ENCODE assay signal across 13 mouse cellular contexts in the genomic region with DNA sequence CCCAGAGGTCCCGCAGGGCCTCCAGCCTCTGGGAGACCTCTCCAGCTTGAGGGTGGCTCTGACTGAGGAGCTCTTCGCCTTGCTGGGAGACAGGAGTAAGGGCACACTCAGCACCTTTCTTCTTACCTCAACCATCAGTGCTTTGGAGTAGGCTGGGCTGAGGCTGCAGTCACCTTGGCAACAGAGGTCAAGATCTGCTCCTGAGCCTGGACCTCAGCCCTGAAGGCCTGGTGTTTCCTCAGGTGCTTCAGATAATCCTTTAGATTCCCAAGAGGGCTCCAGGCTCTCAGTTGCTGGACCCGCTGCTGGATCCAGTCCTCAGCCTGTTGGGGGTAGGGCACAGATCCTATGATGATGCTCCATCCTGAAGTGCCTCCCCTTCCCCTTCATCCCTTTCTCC. TPM values are rescaled to one million over a fixed set of nuclear protein-coding genes. Genes with fewer than 3 reads are reported as not detected.
"Had no signal": no experiment of that assay in that cellular context is flagged by ENCODE, and none has a peak within 500 bp of the region (broad histone marks: within the 10 kb centered on the region; RNA-seq: fewer than 3 reads in every experiment).

No protein-coding gene starts in this region.

- ATAC-seq: intestine, postnatal 0 days; midbrain, embryonic 15.5 days had no signal

- H3K9me3 ChIP-seq: limb, embryonic 13.5 days; liver, embryonic 15.5 days; megakaryocyte, embryonic 14.5 days; midbrain, embryonic 15.5 days; neural tube, embryonic 12.5 days had no signal

- H3K4me2 ChIP-seq: limb, embryonic 13.5 days; liver, embryonic 11.5 days; liver, embryonic 15.5 days; midbrain, embryonic 11.5 days; midbrain, embryonic 15.5 days; neural tube, embryonic 12.5 days had no signal

- H3K4me1 ChIP-seq: limb, embryonic 13.5 days; liver, embryonic 15.5 days; megakaryocyte, embryonic 14.5 days; midbrain, embryonic 15.5 days; neural tube, embryonic 12.5 days had no signal

- DNase-seq: layer of hippocampus, adult 9-11 months; layer of hippocampus, postnatal 36 days; thymus, adult 18-20 months; thymus, postnatal 25 days had no signal

- H3K4me3 ChIP-seq: limb, embryonic 13.5 days; liver, embryonic 15.5 days; megakaryocyte, embryonic 14.5 days; midbrain, embryonic 15.5 days; neural tube, embryonic 12.5 days had no signal

- H3K27me3 ChIP-seq: limb, embryonic 13.5 days; liver, embryonic 15.5 days; midbrain, embryonic 15.5 days; neural tube, embryonic 12.5 days had no signal

- H3K36me3 ChIP-seq: limb, embryonic 13.5 days; liver, embryonic 15.5 days; midbrain, embryonic 15.5 days; neural tube, embryonic 12.5 days had no signal

- H3K27ac ChIP-seq: limb, embryonic 13.5 days; liver, embryonic 15.5 days; macrophage; midbrain, embryonic 15.5 days; neural tube, embryonic 12.5 days had no signal

- H3K9ac ChIP-seq: limb, embryonic 13.5 days; liver, embryonic 15.5 days; midbrain, embryonic 15.5 days; neural tube, embryonic 12.5 days had no signal

RNA-seq across cellular contexts. Expression of a gene that starts 32.2 kb away (rescaled TPM):
- polyA plus RNA-seq: macrophage had no signal
